Mouse (Mus musculus): ENCODE measurements around the gene Nodal.

GRCm38 (mm10) chr10:61409776-61410175, 8.0 kb upstream of the Nodal start:
- no peak for TF ChIP-seq POLR2A (IDR thresholded peaks at IDR 0.05; ENCODE audit: borderline replicate concordance, extremely low read depth, insufficient read depth, insufficient read length, poor library complexity, severe bottlenecking)
- no peak for TF ChIP-seq CTCF (IDR thresholded peaks at IDR 0.05; ENCODE audit: borderline replicate concordance, extremely low read depth, insufficient read depth, insufficient read length)

Measured in brain, embryonic 14.5 days (tissue).